Mouse (Mus musculus): ENCODE results near the gene 4930407I10Rik. TPM values are rescaled to one million over a fixed set of nuclear protein-coding genes. Genes with fewer than 3 reads are reported as not detected.

4930407I10Rik gene
- polyA plus RNA-seq, 1 experiment, result not detected

DNA sequence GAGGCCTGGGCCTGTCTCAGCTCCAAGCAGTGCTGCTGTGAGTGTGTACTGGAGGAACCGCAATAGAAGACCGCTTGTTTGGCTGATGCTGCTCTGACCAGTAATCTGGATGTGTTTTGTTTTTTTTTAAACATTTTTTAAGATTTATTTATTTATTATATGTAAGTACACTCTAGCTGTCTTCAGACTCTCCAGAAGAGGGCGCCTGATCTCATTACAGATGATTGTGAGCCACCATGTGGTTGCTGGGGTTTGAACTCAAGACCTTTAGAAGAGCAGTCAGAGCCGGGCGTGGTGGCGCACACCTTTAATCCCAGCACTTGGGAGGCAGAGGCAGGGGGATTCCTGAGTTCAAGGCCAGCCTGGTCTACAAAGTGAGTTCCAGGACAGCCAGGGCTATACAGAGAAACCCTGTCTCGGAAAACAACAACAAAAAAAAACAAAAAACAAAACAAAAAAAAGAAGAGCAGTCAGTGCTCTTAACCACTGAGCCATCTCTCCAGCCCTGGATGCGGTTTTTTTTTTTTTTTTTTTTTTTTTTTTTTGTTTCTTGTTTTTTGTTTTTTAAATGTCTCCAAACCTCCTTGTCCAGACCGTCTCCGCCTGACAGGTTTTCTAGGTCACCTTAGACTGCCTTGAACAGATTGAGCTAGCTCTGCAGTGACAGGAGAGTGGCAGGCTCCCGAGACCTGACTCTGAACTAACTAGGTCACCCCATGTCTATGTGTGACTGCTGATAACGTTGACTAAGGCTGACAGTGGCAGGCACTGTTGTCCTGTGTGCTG is 22.9 kb upstream of the 4930407I10Rik start:
- peak; percentile 20 to 56 for DNase-seq
- 53% methylated on average over 12 of the region's 12 CpGs for WGBS
- H3K4me3 ChIP-seq (replicated peaks; ENCODE audit: insufficient read depth, low read depth, low read length), result no peak overlapping the region
- no peak for TF ChIP-seq CTCF (IDR thresholded peaks at IDR 0.05; ENCODE audit: borderline replicate concordance, insufficient read depth, low read depth, low read length)
- no peak for TF ChIP-seq POLR2A (IDR thresholded peaks at IDR 0.05; ENCODE audit: borderline replicate concordance, insufficient read depth, low read length)
- no peaks in the 10 kb centered on the region; the same call in 1 of the 2 replicates for H3K4me1 ChIP-seq (ENCODE audit: control insufficient read depth, insufficient read depth, low read length)
- no peaks in the 10 kb centered on the region for H3K27me3 ChIP-seq (ENCODE audit: control insufficient read depth, insufficient read depth, low read length)
- H3K27ac ChIP-seq (ENCODE audit: insufficient read depth, low read length), result peak overlapping the region; percentile 52; the same call in 1 of the 2 replicates

DNA sequence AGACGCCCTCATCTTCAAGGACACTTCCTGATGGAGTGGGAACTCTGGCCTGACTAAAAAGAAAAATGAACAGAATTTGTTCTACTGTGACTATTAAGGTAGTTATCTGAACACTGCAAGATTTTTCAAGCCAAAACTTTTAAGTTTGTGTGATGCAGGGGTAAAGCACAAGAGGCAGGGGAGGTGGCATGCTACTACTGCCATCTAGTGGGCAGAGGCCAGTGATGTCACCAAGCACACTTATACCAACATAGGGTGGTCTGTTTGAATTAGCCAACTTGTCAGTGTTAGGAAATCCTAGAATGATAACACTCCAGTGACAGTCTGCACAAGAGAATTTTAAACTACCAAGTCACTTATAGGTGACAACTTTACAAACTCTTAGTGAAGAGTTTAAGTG is 18.3 kb upstream of the 4930407I10Rik start:
- Histone ChIP-seq H3K27me3 (ENCODE audit: control insufficient read depth, insufficient read depth, low read length) (no peaks in the 10 kb centered on the region), H3K4me1 (ENCODE audit: control insufficient read depth, insufficient read depth, low read length) (no peaks in the 10 kb centered on the region; the same call in 1 of the 2 replicates), H3K4me3 (replicated peaks; ENCODE audit: insufficient read depth, low read depth, low read length) (no peak overlapping the region), H3K27ac (ENCODE audit: insufficient read depth, low read length) (no peak overlapping the region)
- TF ChIP-seq POLR2A (IDR thresholded peaks at IDR 0.05; ENCODE audit: borderline replicate concordance, insufficient read depth, low read length) (no peak), CTCF (IDR thresholded peaks at IDR 0.05; ENCODE audit: borderline replicate concordance, insufficient read depth, low read depth, low read length) (peak; percentile 82)
- 95% methylated on average over 1 of the region's 1 CpGs for WGBS
- DNase-seq, result peak; percentile 31 to 33

DNA sequence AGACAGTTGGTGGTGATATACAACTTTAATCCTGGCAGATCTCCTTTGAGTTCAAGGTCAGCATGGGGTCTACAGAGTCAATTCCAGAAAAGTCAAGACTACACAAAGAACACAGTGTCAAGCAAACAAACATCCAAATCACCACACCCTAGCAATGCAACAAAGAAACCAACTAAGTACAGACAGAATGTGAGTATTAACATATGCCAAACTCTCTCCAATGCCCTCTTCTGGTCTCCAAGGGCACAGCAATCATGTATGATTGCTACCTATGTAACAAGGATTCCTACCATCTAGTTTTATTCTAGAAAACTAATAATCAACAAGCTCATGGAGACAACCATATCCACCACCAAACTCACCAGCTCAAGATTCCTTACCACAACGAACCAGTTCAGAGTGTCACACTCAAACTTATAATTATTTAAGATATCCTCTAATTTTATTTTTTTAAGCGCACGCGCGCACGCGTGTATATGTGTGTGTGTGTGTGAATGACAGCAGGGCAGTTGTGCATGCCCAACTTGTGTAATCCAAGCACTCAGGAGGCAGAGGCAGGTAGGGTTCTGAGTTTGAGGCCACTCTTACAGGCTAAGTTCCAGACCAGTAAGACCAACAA is 14.7 kb upstream of the 4930407I10Rik start:
- DNase-seq, result peak in 1 of 2 experiments; percentile 18
- no peak for TF ChIP-seq POLR2A (IDR thresholded peaks at IDR 0.05; ENCODE audit: borderline replicate concordance, insufficient read depth, low read length)
- TF ChIP-seq CTCF (IDR thresholded peaks at IDR 0.05; ENCODE audit: borderline replicate concordance, insufficient read depth, low read depth, low read length), result no peak

DNA sequence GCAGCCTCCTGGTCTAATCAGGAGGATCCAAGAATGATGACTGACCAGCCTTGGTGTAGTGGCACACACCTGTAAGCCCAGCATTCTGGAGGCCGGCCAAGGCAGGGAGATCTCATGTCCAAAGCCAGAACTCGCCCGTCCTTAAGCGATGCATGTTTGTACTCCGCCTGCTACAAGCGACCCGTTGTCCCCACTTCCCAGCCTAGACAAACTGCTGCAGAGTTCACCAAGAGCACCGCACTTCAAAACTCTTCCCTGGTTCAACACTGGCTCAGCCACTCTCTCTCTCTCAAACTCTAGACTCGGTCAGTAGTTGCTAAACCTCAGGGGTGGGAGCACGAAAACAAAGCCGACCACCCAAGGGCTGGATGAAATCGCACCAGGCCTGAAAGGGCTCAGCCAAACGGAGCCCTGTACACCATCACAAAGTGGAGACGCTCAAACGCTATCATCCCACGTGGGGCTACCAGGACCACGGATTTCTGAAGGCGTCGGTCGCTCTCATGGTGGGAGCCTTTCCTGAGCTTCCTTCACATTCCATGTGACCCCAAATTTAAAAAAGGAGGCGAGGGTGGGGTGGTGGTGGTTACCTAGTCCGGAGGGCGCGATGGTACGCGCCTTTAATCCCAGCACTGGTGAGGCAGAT is 12.6 kb upstream of the 4930407I10Rik start:
- Histone ChIP-seq H3K27ac (ENCODE audit: insufficient read depth, low read length) (no peak overlapping the region), H3K27me3 (ENCODE audit: control insufficient read depth, insufficient read depth, low read length) (no peaks in the 10 kb centered on the region), H3K4me1 (ENCODE audit: control insufficient read depth, insufficient read depth, low read length) (peaks cover 5% of the 10 kb centered on the region; the same call in 1 of the 2 replicates), H3K4me3 (replicated peaks; ENCODE audit: insufficient read depth, low read depth, low read length) (peak overlapping the region; percentile 75)
- DNase-seq, result peak; percentile 20 to 26
- TF ChIP-seq POLR2A (IDR thresholded peaks at IDR 0.05; ENCODE audit: borderline replicate concordance, insufficient read depth, low read length) (no peak), CTCF (IDR thresholded peaks at IDR 0.05; ENCODE audit: borderline replicate concordance, insufficient read depth, low read depth, low read length) (no peak)
- WGBS, result 1% methylated on average over 26 of the region's 26 CpGs

More for the DNA sequence above, 14.7 kb upstream of the 4930407I10Rik start:
- 97% methylated on average over 7 of the region's 7 CpGs for WGBS
- Histone ChIP-seq H3K27me3 (ENCODE audit: control insufficient read depth, insufficient read depth, low read length) (no peaks in the 10 kb centered on the region), H3K27ac (ENCODE audit: insufficient read depth, low read length) (no peak overlapping the region), H3K4me3 (replicated peaks; ENCODE audit: insufficient read depth, low read depth, low read length) (no peak overlapping the region), H3K4me1 (ENCODE audit: control insufficient read depth, insufficient read depth, low read length) (peaks cover 5% of the 10 kb centered on the region; the same call in 1 of the 2 replicates)

DNA sequence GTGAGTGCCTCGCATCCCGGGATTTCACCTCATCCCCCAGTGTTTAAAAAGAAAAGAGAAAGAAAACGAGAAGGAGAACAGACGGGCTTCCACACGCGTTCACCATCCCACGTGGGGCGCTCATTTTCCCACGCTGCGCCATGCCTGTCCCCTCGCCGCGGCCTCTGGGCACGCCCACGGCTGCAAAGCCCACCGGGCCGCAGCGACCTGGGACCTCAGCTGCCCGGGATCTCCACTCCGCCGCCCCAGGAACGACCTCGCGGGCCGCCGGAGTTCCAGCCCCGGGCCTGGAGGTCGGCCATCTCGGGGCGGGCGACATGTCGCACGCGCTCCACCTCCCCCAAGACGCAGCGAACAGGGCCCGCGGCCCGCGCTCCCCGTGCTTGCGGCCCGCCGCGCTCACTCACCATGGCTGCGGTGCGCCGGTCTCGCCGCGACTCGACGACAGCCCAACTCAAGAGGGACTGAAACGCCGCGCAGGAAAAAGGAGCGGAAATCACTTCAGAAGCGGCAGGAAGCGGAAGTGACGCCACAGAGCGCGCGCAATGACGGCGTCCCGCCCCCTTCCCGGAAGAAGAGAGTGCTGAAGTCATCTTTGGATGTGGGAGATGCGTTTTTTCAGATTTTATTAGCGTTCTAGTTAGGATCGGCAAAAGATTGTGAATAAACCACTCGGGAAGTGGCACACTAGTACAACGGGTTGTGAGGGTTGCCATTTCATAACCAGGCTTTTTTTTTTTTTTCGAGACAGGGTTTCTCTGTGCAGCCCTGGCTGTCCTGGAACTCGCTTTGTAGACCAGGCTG is 11.7 kb upstream of the 4930407I10Rik start, which contains the start of gene Snu13:
TSS of gene Snu13 (minus strand) at position 519 of the 804 bp plus-strand sequence.
- under 1% methylated on average over 74 of the region's 74 CpGs for WGBS

DNA sequence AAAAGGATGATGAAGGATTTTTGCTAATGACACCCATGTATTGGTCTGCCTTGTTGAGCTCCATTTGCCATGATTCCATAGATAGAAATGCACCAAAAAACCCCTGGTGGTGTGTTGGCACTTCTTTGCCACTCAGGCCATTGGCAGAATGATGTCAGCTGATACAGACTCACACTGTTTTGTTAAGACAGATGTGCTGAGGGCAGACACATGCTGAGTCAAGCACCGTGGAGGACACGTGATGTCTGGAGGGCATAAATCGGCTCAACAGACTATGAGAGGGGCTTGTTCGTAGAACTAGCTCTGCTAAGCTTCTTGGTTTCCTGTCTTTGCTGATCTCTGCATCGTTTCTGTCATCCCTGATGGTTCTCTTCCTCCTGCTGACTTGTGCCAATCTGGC is 6.4 kb upstream of the 4930407I10Rik start:
- 63% methylated on average over 5 of the region's 5 CpGs for WGBS
- no peaks in the 10 kb centered on the region for H3K27me3 ChIP-seq (ENCODE audit: control insufficient read depth, insufficient read depth, low read length)
- no peak for DNase-seq
- no peak for TF ChIP-seq POLR2A (IDR thresholded peaks at IDR 0.05; ENCODE audit: borderline replicate concordance, insufficient read depth, low read length)
- no peak for TF ChIP-seq CTCF (IDR thresholded peaks at IDR 0.05; ENCODE audit: borderline replicate concordance, insufficient read depth, low read depth, low read length)
- H3K27ac ChIP-seq (ENCODE audit: insufficient read depth, low read length), result no peak overlapping the region
- H3K4me1 ChIP-seq (ENCODE audit: control insufficient read depth, insufficient read depth, low read length), result no peaks in the 10 kb centered on the region
- H3K4me3 ChIP-seq (replicated peaks; ENCODE audit: insufficient read depth, low read depth, low read length), result no peak overlapping the region

More for the DNA sequence above, 11.7 kb upstream of the 4930407I10Rik start, which contains the start of gene Snu13:
- Histone ChIP-seq H3K27ac (ENCODE audit: insufficient read depth, low read length) (peak within 1 kb of the TSS; percentile 57), H3K27me3 (ENCODE audit: control insufficient read depth, insufficient read depth, low read length) (no peaks in the 10 kb centered on the region), H3K4me1 (ENCODE audit: control insufficient read depth, insufficient read depth, low read length) (peaks cover 5% of the 10 kb centered on the region; the same call in 1 of the 2 replicates), H3K4me3 (replicated peaks; ENCODE audit: insufficient read depth, low read depth, low read length) (peak within 1 kb of the TSS; percentile 75)
- no peak for TF ChIP-seq CTCF (IDR thresholded peaks at IDR 0.05; ENCODE audit: borderline replicate concordance, insufficient read depth, low read depth, low read length)
- peak; percentile 93 for TF ChIP-seq POLR2A (IDR thresholded peaks at IDR 0.05; ENCODE audit: borderline replicate concordance, insufficient read depth, low read length)
- peak; percentile 91 to 93 for DNase-seq

DNA sequence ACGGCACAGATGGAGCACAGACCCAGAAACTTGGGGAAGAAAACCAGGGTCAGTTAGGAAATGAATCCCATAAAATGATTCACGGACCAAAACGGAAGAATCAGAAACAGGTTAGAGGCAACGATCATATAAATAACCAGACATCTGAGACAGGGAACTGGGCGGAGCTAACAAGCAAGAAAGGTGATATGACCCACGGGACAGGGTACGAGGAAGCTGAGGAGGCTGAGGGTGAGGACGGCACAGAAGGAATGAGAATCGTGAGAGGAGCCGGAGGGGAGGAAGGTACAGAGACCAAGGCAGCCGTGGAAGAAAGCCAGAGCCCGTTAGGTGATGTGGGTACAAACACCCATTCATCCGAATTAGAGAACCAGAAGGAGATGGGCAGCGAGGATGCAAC is 5.0 kb downstream of the 4930407I10Rik start:
- 66% methylated on average over 14 of the region's 14 CpGs for WGBS
- TF ChIP-seq CTCF (IDR thresholded peaks at IDR 0.05; ENCODE audit: borderline replicate concordance, insufficient read depth, low read depth, low read length), result no peak
- no peak for TF ChIP-seq POLR2A (IDR thresholded peaks at IDR 0.05; ENCODE audit: borderline replicate concordance, insufficient read depth, low read length)
- Histone ChIP-seq H3K27me3 (ENCODE audit: control insufficient read depth, insufficient read depth, low read length) (no peaks in the 10 kb centered on the region), H3K4me1 (ENCODE audit: control insufficient read depth, insufficient read depth, low read length) (no peaks in the 10 kb centered on the region), H3K27ac (ENCODE audit: insufficient read depth, low read length) (no peak overlapping the region), H3K4me3 (replicated peaks; ENCODE audit: insufficient read depth, low read depth, low read length) (no peak overlapping the region)
- no peak for DNase-seq

All from cerebellum, adult 2 months (tissue).